Mouse (Mus musculus) layer of hippocampus, adult 9-10 months (tissue): ENCODE results near the gene Sucla2.
A peak's percentile ranks its signal among the peaks of the same experiment; 100 is the strongest.
"Not testable (repeated sequence)": the region's sequence is repeated elsewhere in the genome, so short reads cannot be mapped to it uniquely, and the experiment has no call there.

ENCODE experiments used
- DNase-seq: peaks from one replicate; pipeline ENCODE4 v3.0.0; 2022; ENCODE audit warnings: low spot score

Sucla2 gene

GRCm38 (mm10) chr14:73614961-73615360, 89.8 kb downstream of the Sucla2 start:
- DNase-seq: not testable (repeated sequence)

GRCm38 (mm10) chr14:73620880-73621279, 95.8 kb downstream of the Sucla2 start:
- DNase-seq: peak; percentile 24

- DNase-seq: no peak
Measured at GRCm38 (mm10) chr14:73622988-73623387, 97.9 kb downstream of the Sucla2 start.

- no peak for DNase-seq
Measured at GRCm38 (mm10) chr14:73625469-73625868, 100.3 kb downstream of the Sucla2 start.

- no peak for DNase-seq
Measured at GRCm38 (mm10) chr14:73631511-73631910, 106.4 kb downstream of the Sucla2 start.

- no peak for DNase-seq
Measured at GRCm38 (mm10) chr14:73632648-73633263, 107.6 kb downstream of the Sucla2 start.

- DNase-seq: no peak
Measured at GRCm38 (mm10) chr14:73634356-73634755, 109.2 kb downstream of the Sucla2 start.

- DNase-seq: no peak
Measured at GRCm38 (mm10) chr14:73637460-73637859, 112.3 kb downstream of the Sucla2 start.
